Mouse (Mus musculus) cerebellum, adult 9-10 months (tissue): Measurements from ENCODE around the gene Ifrd2.
A peak's percentile ranks its signal among the peaks of the same experiment; 100 is the strongest.

ENCODE experiments used
- DNase-seq: peaks from one replicate; pipeline ENCODE4 v3.0.0; 2022

Ifrd2 gene

DNA sequence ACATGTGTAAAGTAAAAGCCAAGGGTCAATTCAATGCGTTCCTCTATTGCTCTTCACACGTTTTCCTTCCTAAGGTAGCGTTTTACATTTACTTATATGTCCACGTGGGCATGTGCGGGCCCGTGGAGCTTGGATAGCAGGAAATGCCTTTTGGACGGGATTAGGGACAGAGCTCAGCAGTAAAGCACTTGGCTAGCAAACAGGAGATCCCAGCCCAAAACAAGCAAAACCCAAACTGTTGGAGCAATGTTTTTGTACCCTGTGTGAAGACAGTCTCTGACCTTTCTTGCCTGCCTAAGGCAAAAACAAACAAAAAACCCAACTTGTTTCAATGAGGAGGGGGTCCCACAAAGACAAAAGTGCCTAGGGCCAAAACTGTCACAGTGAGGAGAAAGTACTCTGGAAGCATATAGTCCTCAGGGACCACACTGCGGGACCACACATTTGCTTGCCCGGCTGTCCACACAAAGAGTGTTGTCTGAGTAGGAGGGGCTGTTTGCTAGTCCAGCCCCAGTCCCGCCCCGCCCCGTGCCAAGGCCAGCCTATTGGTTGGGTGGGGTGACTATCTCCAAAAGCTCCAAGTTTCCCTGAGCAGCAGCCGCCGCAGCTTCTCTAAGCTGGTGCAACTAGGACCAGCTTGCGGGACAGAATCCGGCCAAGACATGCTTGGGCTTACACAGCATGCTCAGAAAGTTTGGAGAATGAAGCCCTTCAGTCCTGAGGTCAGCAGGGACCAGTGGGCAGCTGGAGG lies 10.9 kb upstream of the Ifrd2 start, which contains the start of gene Hyal1:
TSS of gene Hyal1 (plus strand) at position 571 of the 751 bp plus-strand sequence.
- DNase-seq: no peak

DNA sequence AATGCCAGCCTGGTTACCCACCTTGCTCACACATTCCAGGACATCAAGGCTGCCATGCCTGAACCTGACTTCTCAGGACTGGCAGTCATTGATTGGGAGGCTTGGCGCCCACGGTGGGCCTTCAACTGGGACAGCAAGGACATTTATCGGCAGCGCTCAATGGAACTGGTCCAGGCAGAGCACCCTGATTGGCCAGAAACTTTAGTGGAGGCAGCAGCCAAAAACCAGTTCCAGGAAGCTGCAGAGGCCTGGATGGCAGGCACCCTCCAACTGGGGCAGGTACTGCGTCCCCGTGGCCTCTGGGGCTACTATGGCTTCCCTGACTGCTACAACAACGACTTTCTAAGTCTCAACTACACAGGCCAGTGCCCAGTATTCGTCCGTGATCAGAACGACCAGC lies 9.6 kb upstream of the Ifrd2 start:
- DNase-seq: no peak

DNA sequence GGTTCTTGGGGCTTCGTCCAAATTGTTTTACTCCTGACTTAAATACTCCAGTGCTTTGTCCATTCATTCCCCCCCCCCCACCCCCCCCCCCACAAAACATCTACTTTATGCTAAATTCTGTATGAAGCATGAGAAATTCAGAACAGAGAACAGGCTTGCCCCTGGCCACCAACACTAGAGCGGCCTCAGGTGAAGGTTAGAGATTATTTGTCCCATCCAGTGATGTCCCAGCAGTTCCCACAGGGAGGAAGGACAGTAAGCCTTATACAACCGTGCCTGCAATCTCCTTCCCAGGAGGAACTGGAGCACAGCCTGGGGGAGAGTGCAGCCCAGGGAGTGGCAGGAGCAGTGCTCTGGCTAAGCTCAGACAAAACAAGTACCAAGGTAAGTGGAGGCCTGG lies 8.9 kb upstream of the Ifrd2 start, which contains the start of gene Naa80:
TSS of gene Naa80 (plus strand) at position 301 of the 400 bp plus-strand sequence.
- no peak for DNase-seq

DNA sequence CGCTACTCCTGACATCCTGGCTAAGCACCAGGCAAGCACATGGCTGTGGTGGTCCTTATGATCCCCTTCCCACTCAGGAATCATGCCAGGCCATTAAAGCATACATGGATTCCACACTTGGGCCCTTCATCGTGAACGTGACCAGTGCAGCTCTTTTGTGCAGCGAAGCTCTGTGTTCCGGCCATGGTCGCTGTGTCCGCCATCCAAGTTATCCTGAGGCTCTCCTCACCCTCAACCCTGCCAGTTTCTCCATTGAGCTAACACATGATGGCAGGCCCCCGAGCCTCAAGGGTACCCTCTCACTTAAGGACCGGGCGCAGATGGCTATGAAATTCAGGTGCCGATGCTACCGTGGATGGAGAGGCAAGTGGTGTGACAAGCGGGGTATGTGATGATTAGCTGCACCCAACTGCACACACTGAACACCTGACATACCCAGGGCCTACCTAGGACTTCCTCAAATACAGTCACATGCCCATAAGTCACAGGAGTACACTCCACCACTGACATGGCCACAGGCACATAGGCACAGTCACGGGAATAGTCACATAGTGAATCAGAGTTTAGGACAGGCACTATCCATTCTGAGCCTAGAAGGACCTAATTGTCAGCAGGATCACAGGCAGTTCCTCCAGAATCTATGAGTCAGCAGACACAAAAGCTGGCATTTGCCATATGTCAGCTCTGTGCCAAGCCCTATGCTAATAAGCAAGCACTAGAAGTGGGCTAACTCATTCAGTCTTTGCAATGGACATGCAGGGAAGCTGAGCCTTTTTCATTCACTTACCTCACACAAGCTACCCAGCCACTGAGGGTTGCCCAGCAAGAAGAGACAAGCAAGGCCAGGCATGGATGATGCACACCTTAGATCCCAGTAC lies 8.2 kb upstream of the Ifrd2 start:
- DNase-seq: peak; percentile 78

DNA sequence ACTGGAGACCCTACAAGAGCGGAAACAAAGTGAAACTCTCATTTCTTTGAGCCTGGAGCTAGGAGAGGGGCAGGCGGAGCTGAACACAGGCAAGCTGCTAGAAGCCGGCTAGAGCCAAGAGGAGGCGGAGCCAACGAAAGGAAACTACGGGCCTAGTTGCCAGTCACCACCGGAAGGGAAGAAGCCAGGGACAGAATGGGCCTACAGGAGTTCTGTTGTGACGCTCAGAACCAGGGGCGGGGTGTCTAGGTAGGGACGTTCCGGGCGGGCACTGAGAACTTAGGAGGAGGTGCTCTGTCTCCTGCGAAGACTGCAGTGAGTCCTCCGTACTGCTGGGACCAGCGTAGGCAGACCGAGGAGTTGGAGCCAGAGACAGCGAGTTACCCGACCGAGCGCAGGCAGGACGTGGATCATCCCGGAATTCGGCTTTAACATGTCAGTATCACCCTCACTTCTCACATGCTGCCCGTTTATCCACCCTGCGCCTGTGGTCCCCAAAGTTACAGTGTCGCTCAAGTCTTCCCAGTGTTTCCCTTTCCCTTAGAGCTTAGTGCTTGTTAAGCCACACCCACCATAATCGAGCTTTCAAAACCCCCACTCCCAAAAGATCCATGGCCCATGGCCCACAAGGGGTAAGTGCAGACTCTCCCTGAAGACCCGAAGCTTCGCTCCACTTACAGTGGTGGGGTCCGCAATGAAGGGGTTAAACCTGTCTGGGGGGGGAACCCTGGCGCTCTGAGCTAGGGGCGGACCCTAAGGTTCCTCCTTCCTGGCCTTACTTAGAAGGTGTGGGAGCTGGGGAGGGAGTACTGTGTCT lies 6.7 kb upstream of the Ifrd2 start, which contains the start of gene Hyal3:
TSS of gene Hyal3 (plus strand) at position 318 of the 817 bp plus-strand sequence.
- DNase-seq: peak; percentile 91

DNA sequence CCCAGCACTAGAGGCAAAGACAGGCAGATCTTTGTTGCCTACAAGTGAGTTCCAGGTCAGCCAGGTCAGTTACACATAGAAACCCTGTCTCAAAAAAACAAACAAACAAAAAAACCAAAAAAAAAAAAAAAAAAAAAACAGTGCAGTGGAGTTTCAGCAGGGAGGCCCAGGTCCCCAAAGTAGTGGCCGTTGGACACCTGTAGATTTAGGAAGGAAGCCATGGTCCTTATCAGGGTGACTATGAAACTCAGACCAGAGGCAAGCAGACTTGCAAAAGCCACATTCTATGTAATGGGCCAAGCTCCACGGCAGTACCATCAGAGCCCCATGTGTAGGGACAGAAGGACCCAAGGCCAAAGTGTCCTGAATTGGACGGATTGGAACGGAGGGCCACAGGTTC lies 5.9 kb upstream of the Ifrd2 start:
- no peak for DNase-seq

DNA sequence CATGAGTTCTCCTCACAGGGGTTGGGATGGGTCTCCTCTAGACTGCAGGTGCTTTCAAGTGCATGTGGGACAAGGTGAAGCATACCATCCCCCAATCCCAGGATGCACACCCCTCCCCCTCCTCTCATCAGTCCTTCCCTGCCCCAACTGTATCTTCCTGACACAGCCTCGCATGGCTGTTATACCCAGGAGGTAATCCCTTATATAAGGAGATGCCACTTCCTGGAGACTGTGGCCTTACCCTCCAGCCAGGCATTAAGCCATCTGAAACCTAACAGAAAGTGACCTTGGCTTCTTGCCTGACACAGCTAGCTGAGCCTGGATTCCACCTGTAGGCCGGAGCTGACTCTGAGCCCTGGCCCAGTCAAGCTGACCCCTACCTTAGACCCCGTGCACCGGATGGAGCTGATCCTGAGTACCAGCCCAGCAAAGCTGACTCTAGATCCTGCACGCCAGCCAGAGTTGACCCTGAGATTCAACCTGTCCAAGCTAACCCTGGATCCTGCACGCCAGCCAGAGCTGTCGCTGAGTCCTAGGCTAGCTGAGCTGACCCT lies 4.9 kb upstream of the Ifrd2 start:
- DNase-seq: no peak

DNA sequence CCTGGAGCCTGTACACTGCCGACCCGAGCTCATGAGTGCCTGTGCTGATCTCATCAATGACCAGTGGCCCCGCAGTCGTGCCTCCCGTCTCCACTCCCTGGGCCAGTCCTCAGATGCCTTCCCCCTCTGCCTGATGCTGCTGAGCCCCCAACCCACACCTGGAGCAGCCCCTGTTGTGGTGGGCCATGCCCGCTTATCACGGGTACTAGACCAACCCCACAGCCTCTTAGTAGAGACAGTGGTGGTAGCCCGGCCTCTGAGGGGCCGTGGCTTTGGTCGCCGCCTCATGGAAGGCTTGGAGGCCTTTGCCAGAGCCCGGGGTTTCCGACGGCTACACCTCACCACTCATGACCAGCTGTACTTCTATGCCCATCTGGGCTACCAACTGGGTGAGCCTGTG lies 4.3 kb upstream of the Ifrd2 start:
- DNase-seq: no peak

DNA sequence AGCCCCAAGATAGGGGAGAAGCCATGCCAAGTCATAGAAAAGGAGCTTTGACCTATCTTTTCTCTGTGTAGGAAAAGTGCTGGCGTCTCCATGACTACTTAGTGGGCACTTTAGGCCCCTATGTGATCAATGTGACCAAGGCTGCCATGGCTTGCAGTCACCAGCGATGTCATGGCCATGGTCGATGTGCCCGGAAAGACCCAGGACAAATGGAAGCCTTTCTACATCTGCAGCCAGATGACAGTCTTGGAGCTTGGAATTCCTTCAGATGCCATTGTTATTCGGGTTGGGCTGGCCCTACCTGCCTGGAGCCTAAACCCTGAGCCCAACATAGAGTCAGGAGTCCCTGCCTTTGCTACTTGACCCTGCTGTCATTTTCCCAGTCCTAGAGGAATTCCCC lies 938 bp upstream of the Ifrd2 start:
- DNase-seq: no peak

DNA sequence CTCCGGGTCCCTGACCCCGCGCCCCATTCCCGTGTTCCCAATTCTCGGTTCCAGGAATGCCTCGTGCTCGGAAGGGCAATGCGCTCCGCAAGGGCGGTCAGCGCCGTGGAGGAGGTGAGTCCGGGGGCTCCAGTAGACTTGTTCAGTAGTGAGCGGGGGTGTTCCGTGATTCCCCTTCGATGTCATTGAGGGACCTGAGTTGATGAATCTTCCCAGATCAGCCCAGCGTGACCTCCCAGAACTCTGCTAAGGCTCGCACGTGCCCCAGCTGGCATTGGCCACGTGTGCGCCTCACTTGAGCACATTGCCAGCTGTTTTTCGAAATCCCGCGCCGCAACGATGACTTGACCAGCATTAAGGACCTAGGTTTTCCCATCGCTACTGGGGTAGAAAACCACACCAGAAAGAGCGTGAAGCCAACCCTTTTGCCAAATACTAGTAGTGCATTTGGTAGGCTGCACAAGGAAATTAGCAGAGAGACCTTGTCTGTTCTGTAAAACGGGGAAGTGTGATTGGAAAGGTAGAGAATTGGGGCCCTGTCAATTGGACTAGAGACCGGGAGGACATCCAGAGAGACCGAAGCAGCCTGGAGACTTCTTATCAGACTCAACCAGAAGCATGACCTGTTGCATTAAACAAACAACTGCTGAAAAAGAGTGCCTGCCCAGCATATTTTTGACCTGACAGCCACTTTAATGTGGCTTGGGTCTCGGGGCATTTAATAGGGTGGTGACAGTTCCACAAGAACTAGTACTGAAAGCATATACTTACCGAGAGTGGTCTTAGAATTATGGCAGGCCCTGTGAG lies 594 bp downstream of the Ifrd2 start:
- DNase-seq: no peak

DNA sequence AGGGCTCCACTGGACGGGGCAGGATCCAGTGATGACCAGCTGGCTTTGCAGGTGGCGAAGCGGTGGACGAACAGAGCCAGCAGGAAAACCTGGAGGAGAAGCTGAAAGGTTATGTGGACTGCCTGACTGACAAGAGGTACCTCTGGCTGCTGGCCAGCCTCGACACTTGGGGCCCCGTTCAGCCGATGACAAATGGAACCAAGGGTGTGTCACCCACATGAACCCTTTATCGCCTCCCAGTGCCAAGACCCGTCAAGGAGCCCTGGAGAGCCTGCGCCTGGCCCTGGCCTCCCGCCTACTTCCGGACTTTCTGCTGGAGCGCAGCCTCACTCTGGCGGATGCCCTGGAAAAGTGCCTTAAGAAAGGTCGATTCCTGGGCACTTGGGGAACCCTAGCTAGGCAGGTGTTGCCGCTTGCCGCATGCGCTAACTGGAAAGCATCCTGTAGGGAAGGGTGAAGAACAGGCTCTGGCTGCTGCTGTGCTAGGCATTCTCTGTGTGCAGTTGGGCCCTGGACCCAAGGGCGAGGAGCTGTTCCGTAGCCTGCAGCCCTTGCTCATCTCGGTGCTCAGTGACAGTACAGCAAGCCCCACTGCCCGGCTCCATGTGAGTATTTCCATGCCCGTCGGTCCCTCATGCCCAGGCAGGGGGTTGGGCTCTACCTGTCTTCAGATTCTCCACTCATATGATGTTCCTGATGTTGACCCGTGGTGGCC lies 2.8 kb downstream of the Ifrd2 start:
- DNase-seq: no peak

DNA sequence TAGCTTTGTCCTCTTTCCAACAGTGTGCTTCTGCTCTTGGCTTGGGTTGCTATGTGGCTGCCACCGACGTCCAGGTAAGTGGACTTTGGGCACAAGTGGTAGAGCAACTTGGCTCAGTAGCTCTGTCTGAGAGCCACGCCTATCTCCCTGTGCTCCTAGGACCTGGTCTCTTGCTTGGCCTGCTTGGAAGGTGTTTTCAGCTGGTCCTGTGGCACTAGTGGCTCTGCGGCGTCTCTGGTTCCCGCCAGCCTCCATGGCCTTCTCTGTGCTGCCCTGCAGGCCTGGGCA lies 3.3 kb downstream of the Ifrd2 start:
- DNase-seq: no peak

DNA sequence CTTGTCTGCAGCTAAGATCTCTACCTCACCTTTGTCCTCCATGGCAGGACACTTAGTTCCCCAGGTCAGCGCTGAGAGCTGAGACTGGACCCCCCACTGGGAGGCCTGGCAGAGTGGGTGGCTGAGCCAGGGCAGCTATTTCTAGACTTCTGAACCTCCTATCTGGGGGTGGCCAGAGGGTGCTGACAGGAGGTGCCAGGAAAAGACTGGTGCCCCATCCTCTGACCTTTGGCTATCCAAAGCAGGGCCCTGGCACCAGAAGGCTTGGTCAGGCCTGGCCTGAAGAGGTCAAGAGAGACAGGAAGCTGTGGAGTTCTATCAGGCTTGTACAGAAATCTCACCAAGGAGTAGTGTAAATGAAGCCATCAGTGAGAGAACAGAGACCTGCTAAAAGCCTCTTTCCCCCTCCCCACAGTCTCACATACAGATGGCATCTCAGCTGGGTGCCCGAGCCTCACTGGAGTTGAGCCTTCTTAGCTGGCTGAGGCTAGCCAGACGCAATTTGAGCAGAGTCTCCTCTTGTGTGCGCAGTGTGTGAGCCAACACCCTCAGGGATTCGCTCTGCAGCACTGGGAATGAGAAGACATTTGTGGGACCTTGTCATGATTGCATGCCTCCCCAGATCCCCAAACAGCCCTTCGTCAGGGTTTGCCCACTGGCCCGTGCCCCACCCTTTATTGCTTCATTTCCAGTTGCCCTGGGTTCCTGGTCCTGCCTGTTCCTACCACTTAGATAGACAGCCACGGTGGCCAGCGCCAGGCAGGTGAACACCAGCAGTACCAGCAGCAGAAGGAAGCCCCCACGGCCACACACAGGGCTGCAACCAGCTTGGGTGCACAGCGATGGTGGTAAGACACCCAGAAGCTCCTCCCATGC lies 5.9 kb downstream of the Ifrd2 start:
- peak; percentile 93 for DNase-seq

DNA sequence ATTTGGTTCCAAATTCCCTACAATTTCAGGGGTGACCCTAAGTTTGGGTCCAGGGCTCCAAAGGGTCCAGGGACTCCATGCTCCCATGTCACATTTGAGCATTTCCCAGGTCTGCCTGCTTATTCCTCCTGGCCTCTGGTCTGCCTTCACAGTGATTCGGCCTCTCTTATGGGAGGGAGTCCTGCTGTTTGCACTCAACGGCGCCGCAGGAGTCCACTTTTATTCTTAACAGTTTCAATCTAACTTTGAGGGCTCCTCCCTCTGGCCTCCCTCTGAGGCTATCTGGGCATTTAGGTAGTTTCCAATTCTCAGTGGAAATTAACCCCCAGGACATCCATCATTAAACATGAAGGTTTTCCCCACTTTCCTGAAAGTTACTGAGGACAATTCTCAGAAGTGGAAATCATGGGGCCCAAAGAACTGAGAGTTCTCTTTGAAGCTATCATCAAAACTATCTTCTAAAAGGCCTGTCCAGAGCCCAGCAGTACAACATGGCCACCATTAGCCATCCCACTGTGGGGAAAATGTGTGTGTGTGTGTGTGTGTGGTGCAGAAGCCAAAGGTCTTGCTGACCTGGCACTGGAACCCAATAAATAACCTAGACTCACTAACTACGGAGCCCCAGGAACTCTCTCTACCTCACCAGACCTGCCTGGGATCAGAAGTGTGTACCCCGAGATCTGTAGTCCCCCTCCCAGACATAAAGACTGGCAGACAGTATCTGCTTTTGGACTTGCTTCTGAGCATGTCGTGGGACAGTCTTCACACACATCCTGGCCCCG lies 7.0 kb downstream of the Ifrd2 start:
- DNase-seq: no peak

DNA sequence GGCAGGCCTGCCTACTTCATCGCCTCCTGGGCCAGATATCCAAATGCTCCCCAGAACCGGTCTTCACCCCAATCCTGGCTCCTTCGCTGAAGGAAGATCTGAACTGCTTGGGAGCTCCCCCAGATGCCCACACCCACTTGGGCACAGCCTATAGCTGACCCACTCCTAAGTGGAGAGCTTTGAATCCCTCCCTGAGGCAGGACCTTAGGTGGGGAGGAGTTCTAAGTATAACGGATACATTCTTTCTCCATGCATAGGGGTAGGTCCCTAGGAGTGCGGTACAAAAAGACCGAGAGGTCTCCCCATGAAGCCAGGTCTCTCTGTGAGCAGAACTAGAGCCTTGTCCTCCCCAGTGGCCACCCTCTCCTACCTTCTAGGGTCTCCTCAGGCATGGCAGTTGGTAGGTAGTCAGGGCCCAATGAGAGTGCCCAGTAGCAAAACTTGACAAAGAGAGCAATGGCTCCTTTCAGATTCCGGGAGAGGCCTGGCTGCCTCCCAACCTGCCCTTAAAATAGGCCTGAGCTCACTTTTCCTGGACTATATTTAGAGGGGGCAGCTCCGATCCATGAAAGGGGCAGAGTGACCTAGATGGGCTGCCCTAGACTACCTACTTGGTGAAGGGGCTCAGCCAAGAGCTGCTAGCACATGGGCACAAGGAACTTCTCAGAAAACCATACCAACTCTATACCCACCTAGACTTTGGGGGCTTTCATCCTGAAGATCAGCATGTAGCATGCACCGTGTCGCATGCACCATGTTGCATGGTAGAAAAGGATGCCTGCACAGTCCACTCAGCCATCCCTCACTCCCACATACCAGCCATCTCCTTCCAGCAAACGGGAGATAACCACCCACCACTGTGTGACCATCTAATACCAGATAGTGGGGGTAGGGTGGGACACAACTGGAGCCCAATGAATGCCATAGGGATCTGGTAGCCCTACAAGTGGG lies 9.5 kb downstream of the Ifrd2 start:
- DNase-seq: no peak

DNA sequence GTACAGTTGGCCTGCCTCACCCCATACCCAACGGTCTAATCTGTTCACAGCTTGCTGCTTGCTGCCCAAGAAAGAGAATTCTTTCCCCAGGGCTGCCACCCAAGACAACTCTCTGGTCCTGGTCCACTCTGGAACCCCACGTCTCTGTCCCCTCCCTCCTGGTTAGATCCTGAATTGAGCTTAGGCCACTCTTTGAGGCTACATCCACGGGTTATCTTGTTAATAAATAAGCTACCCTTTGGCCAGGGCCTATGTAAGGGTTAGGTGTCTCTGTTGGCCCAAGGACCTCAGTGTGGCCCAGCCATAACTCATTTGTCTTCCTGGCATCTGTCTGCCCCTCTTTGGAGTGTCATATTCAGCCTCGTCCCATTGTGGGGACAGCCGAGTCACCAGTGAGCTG lies 10.9 kb downstream of the Ifrd2 start:
- DNase-seq: no peak

DNA sequence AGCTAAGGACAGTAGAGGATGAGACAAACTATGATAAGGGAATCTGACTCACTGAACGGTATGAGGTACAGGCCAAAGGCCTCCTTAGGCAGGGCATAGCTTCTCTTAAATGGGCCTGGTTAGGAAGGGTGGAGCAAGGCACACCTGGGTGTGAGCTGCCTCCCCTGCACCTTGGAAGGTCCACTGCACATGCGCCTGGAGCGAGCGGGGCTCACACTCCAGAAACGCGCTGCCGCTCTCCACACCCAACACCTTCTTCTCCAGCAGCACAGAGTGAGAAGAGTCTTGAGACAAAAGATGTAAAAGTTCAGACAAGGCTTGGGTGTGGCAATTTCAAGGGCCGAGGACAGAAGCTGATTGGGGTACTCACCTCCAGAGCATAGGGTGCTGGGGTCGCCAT lies 12.0 kb downstream of the Ifrd2 start:
- DNase-seq: no peak

DNA sequence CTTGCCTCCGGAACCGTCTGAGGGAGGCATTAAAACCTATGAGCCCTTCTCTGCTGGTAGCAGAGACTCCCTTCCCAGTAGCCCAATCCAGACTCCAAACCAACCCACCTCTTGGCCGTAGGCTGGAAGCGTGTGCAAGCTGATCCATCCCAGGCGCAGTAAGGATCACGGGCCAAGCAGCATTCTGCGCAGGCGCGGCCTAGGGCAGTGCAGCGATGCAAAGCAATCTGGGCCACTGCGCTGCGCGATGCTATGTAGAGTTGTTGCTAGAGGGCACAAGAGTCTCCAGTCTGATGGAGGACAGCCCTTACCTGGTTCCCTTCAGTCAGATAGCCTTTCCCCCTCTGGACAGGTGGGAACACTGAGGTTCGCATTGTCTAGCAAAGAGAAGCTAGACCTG lies 12.4 kb downstream of the Ifrd2 start:
- DNase-seq: peak; percentile 66
